Mouse (Mus musculus): ENCODE measurements around the gene Lrrc27.
A peak's percentile ranks its signal among the peaks of the same experiment; 100 is the strongest.

The Lrrc27 gene

DNA sequence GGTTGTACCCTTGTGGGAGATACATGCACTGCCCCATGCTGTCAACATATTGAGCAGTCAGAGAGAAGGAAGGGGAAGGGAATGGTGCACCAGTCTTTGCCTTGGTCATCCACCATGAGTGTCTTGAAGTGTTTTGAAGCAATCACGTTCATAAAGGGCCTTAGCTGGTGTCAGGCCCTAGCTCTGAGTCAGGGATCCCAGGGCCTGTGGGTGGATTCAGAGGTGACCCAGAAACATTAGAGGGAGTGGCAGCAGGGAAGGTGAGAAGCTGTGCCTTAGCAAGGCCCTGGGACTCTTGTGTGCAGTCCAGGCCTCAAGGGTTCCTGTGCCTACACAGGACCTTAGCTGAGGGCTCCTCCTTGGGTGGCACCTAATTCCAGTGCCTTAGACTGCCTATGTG is 11.3 kb downstream of the Lrrc27 start:
- H3K4me3 ChIP-seq (replicated peaks; ENCODE audit: low read length): no peak overlapping the region
- H3K36me3 ChIP-seq (ENCODE audit: insufficient read depth, low read length): no peaks in the 10 kb centered on the region
- H3K27me3 ChIP-seq (ENCODE audit: insufficient read depth, low read length): peaks cover 47% of the 10 kb centered on the region
- no peak for TF ChIP-seq POU5F1 (IDR thresholded peaks at IDR 0.05; ENCODE audit: borderline replicate concordance, low read length)
- TF ChIP-seq CTCF (conservative IDR thresholded peaks at IDR 0.05; ENCODE audit: low read length): no peak
- TF ChIP-seq NANOG (IDR thresholded peaks at IDR 0.05; ENCODE audit: borderline replicate concordance, low read length): no peak
- H3K4me1 ChIP-seq (replicated peaks; ENCODE audit: low read depth, low read length): peaks cover 13% of the 10 kb centered on the region
- H3K9me3 ChIP-seq (ENCODE audit: low read length): no peaks in the 10 kb centered on the region

GRCm38 (mm10) chr7:139224725-139225124 is 11.9 kb downstream of the Lrrc27 start:
- TF ChIP-seq POU5F1 (IDR thresholded peaks at IDR 0.05; ENCODE audit: borderline replicate concordance, low read length): no peak
- no peak for TF ChIP-seq NANOG (IDR thresholded peaks at IDR 0.05; ENCODE audit: borderline replicate concordance, low read length)
- no peak for TF ChIP-seq CTCF (conservative IDR thresholded peaks at IDR 0.05; ENCODE audit: low read length)
- Histone ChIP-seq H3K36me3 (ENCODE audit: insufficient read depth, low read length) (no peaks in the 10 kb centered on the region), H3K9me3 (ENCODE audit: low read length) (no peaks in the 10 kb centered on the region), H3K4me1 (replicated peaks; ENCODE audit: low read depth, low read length) (peaks cover 15% of the 10 kb centered on the region), H3K27me3 (ENCODE audit: insufficient read depth, low read length) (peaks cover 54% of the 10 kb centered on the region), H3K4me3 (replicated peaks; ENCODE audit: low read length) (no peak overlapping the region)

- no peaks in the 10 kb centered on the region for H3K9me3 ChIP-seq (ENCODE audit: low read length)
- H3K4me3 ChIP-seq (replicated peaks; ENCODE audit: low read length): no peak overlapping the region
- H3K36me3 ChIP-seq (ENCODE audit: insufficient read depth, low read length): no peaks in the 10 kb centered on the region
- peaks cover 23% of the 10 kb centered on the region for H3K4me1 ChIP-seq (replicated peaks; ENCODE audit: low read depth, low read length)
- TF ChIP-seq NANOG (IDR thresholded peaks at IDR 0.05; ENCODE audit: borderline replicate concordance, low read length) (no peak), POU5F1 (IDR thresholded peaks at IDR 0.05; ENCODE audit: borderline replicate concordance, low read length) (no peak), CTCF (conservative IDR thresholded peaks at IDR 0.05; ENCODE audit: low read length) (no peak)
- H3K27me3 ChIP-seq (ENCODE audit: insufficient read depth, low read length): peaks cover 56% of the 10 kb centered on the region
Measured at GRCm38 (mm10) chr7:139226416-139226815, 13.6 kb downstream of the Lrrc27 start.

DNA sequence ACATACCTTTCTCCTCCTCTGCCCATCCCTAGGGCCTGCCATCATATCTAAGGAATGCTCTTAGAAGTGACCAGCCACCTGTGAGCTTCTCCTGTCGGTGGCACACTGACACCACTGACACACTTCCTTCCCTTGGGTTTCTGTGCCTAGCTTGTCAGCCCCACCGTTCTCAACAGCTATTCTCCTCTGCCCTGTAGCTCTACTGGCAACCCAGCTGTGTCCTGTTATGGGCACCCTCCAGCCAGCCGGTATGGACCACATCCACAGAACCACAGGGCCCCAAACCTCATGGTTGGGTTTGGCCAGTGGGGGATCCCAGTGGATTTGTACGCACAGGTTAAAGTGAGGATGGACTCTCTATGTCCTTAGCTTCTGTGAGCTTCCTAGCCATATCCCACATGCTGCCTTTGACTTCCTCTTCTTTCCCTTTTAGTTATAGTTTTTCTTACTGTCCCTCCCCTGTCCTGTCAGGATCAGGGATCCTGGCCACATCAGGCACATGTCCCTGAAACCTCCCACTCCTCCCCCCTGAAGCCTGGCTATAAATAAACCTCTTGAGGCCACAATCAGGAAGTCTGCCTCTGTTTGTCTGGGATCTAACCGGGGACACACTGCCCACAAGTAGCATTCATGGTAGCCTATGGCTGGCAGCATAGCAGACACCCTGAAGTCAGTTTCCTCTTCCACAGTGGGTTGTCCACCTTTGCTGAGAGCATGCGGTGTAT is 15.8 kb downstream of the Lrrc27 start:
- Histone ChIP-seq H3K27me3 (ENCODE audit: insufficient read depth, low read length) (peaks cover 52% of the 10 kb centered on the region), H3K9me3 (ENCODE audit: low read length) (no peaks in the 10 kb centered on the region), H3K4me3 (replicated peaks; ENCODE audit: low read length) (no peak overlapping the region), H3K36me3 (ENCODE audit: insufficient read depth, low read length) (no peaks in the 10 kb centered on the region), H3K4me1 (replicated peaks; ENCODE audit: low read depth, low read length) (peaks cover 22% of the 10 kb centered on the region)
- TF ChIP-seq CTCF (conservative IDR thresholded peaks at IDR 0.05; ENCODE audit: low read length): no peak
- no peak for TF ChIP-seq NANOG (IDR thresholded peaks at IDR 0.05; ENCODE audit: borderline replicate concordance, low read length)
- no peak for TF ChIP-seq POU5F1 (IDR thresholded peaks at IDR 0.05; ENCODE audit: borderline replicate concordance, low read length)

GRCm38 (mm10) chr7:139229837-139230236 is 17.0 kb downstream of the Lrrc27 start:
- TF ChIP-seq NANOG (IDR thresholded peaks at IDR 0.05; ENCODE audit: borderline replicate concordance, low read length): no peak
- no peak for TF ChIP-seq CTCF (conservative IDR thresholded peaks at IDR 0.05; ENCODE audit: low read length)
- no peak for TF ChIP-seq POU5F1 (IDR thresholded peaks at IDR 0.05; ENCODE audit: borderline replicate concordance, low read length)
- Histone ChIP-seq H3K4me3 (replicated peaks; ENCODE audit: low read length) (no peak overlapping the region), H3K4me1 (replicated peaks; ENCODE audit: low read depth, low read length) (peaks cover 32% of the 10 kb centered on the region), H3K36me3 (ENCODE audit: insufficient read depth, low read length) (no peaks in the 10 kb centered on the region), H3K27me3 (ENCODE audit: insufficient read depth, low read length) (peaks cover 42% of the 10 kb centered on the region), H3K9me3 (ENCODE audit: low read length) (no peaks in the 10 kb centered on the region)

GRCm38 (mm10) chr7:139230241-139230640 is 17.5 kb downstream of the Lrrc27 start:
- Histone ChIP-seq H3K27me3 (ENCODE audit: insufficient read depth, low read length) (peaks cover 38% of the 10 kb centered on the region), H3K36me3 (ENCODE audit: insufficient read depth, low read length) (no peaks in the 10 kb centered on the region), H3K4me3 (replicated peaks; ENCODE audit: low read length) (no peak overlapping the region), H3K9me3 (ENCODE audit: low read length) (no peaks in the 10 kb centered on the region), H3K4me1 (replicated peaks; ENCODE audit: low read depth, low read length) (peaks cover 36% of the 10 kb centered on the region)
- no peak for TF ChIP-seq NANOG (IDR thresholded peaks at IDR 0.05; ENCODE audit: borderline replicate concordance, low read length)
- TF ChIP-seq POU5F1 (IDR thresholded peaks at IDR 0.05; ENCODE audit: borderline replicate concordance, low read length): no peak
- no peak for TF ChIP-seq CTCF (conservative IDR thresholded peaks at IDR 0.05; ENCODE audit: low read length)

- no peaks in the 10 kb centered on the region for H3K9me3 ChIP-seq (ENCODE audit: low read length)
- TF ChIP-seq NANOG (IDR thresholded peaks at IDR 0.05; ENCODE audit: borderline replicate concordance, low read length) (peak; percentile 44; the same call in 1 of the 2 replicates), CTCF (conservative IDR thresholded peaks at IDR 0.05; ENCODE audit: low read length) (peak; percentile 87), POU5F1 (IDR thresholded peaks at IDR 0.05; ENCODE audit: borderline replicate concordance, low read length) (no peak)
- H3K27me3 ChIP-seq (ENCODE audit: insufficient read depth, low read length): peaks cover 28% of the 10 kb centered on the region
- H3K36me3 ChIP-seq (ENCODE audit: insufficient read depth, low read length): no peaks in the 10 kb centered on the region
- no peak overlapping the region; the same call in 1 of the 2 replicates for H3K4me3 ChIP-seq (replicated peaks; ENCODE audit: low read length)
- H3K4me1 ChIP-seq (replicated peaks; ENCODE audit: low read depth, low read length): peaks cover 57% of the 10 kb centered on the region
Measured at GRCm38 (mm10) chr7:139233714-139234113, 20.9 kb downstream of the Lrrc27 start.

DNA sequence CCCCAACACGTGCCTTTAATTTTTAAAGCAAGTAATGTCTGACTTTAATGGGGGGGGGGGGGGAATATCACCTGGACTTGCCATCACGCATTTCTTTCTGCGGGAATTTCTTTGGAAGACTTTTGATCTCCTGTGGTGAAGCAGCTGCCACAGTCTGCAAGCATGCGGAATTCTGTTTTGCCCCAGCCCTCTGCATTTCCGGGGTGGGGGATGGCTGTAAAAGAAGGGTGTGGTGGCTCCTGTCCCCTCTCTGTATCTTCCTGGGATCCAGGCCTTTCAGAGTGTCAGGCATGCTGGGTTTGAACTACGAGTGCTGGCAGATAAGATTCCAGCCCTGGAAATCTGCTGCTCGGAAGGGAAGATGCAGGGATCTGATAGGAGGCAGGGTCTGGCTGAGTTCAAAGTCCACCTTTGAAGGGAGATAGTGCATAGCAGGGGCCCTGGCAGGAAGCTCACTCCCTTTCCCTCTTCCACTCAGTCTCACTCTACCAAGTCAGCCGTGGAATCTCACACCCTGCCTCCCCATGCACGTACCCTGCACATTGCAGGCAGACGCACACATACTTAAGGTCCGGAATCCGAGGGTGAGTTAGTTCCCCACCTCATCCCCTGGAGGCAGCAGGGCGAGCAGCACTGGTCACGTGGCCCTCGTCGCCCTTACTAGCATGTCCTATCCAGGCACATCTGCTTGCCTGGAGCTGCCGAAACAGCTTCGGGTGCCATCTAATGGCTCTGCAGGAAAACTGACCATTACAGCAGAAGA is 21.8 kb downstream of the Lrrc27 start:
- TF ChIP-seq POU5F1 (IDR thresholded peaks at IDR 0.05; ENCODE audit: borderline replicate concordance, low read length) (no peak), NANOG (IDR thresholded peaks at IDR 0.05; ENCODE audit: borderline replicate concordance, low read length) (no peak), CTCF (conservative IDR thresholded peaks at IDR 0.05; ENCODE audit: low read length) (no peak)
- Histone ChIP-seq H3K27me3 (ENCODE audit: insufficient read depth, low read length) (peaks cover 21% of the 10 kb centered on the region), H3K4me3 (replicated peaks; ENCODE audit: low read length) (peak overlapping the region; percentile 35; the same call in 1 of the 2 replicates), H3K9me3 (ENCODE audit: low read length) (no peaks in the 10 kb centered on the region), H3K4me1 (replicated peaks; ENCODE audit: low read depth, low read length) (peaks cover 56% of the 10 kb centered on the region), H3K36me3 (ENCODE audit: insufficient read depth, low read length) (no peaks in the 10 kb centered on the region)
